Mouse (Mus musculus): ENCODE measurements around the gene Fto.

- TF ChIP-seq CTCF (conservative IDR thresholded peaks at IDR 0.05 in 1 of 2, IDR thresholded peaks at IDR 0.05 in 1 of 2; ENCODE audit: low read depth in 2 of 2, low read length in 2 of 2), result no peak
- TF ChIP-seq MAFK (IDR thresholded peaks at IDR 0.05; ENCODE audit: insufficient replicate concordance, low read length), result no peak
- no peak for TF ChIP-seq E2F4 (IDR thresholded peaks at IDR 0.05; ENCODE audit: insufficient replicate concordance, low read depth, low read length)
- no peak for TF ChIP-seq EP300 (IDR thresholded peaks at IDR 0.05; ENCODE audit: low read length)
- no peak for TF ChIP-seq ZNF384 (IDR thresholded peaks at IDR 0.05; ENCODE audit: low read depth, low read length)
- TF ChIP-seq MEF2A (IDR thresholded peaks at IDR 0.05; ENCODE audit: borderline replicate concordance, low read depth, low read length), result no peak
- no peak for TF ChIP-seq POLR2A (IDR thresholded peaks at IDR 0.05; ENCODE audit: low read depth, low read length)
- no peak for TF ChIP-seq MXI1 (IDR thresholded peaks at IDR 0.05; ENCODE audit: low read depth, low read length)
- TF ChIP-seq ELF1 (IDR thresholded peaks at IDR 0.05; ENCODE audit: low read depth, low read length), result no peak
- no peak for TF ChIP-seq RAD21 (IDR thresholded peaks at IDR 0.05; ENCODE audit: low read depth, low read length)
- TF ChIP-seq SIN3A (IDR thresholded peaks at IDR 0.05; ENCODE audit: low read length), result no peak
Observed at GRCm38 (mm10) chr8:91530656-91531055, 217.3 kb downstream of the Fto start.

Measured in CH12.LX (cell line).